Mouse (Mus musculus) hindbrain, embryonic 11.5 days (tissue): ENCODE data around the gene Plekhg3. TPM values are rescaled to one million over a fixed set of nuclear protein-coding genes. Genes with fewer than 3 reads are reported as not detected.

Experiments
- ATAC-seq: fragments of 200-750 bp; cut with Nextera tagmentation; 2 replicates; pipeline ENCODE4 v1.8.0; 2017; ENCODE audit warnings: mild to moderate bottlenecking, moderate TSS enrichment, moderate library complexity; ENCODE audit not compliant: low FRiP score
- DNase-seq: peaks from one replicate; pipeline ENCODE4 v3.0.0-alpha.2; 2015; ENCODE audit warnings: low spot score
- H3K27ac ChIP-seq: fragments of 300-500 bp; sonication (generic); 2 replicates; pipeline ENCODE4 v1.5.1; 2014; ENCODE audit warnings: mild to moderate bottlenecking, low read depth, low read length
- H3K27me3 ChIP-seq: fragments of 300-500 bp; sonication (generic); 2 replicates; pipeline ENCODE4 v1.6.1; 2014; ENCODE audit warnings: mild to moderate bottlenecking, low read length, moderate library complexity, mixed read lengths; ENCODE audit not compliant: control insufficient read depth, insufficient read depth
- H3K36me3 ChIP-seq: fragments of 300-500 bp; sonication (generic); 2 replicates; pipeline ENCODE4 v1.6.1; 2014; ENCODE audit warnings: mild to moderate bottlenecking, low read length, moderate library complexity, mixed read lengths; ENCODE audit not compliant: control insufficient read depth, insufficient read depth
- H3K4me1 ChIP-seq: fragments of 300-500 bp; sonication (generic); replicated peaks from 2 replicates; pipeline ENCODE4 v1.6.1; 2014; ENCODE audit warnings: low read length, mixed read lengths; ENCODE audit not compliant: control insufficient read depth, insufficient read depth
- H3K4me2 ChIP-seq: fragments of 300-500 bp; sonication (generic); replicated peaks from 2 replicates; pipeline ENCODE4 v1.6.1; 2014; ENCODE audit warnings: mild to moderate bottlenecking, low read depth, low read length
- H3K4me3 ChIP-seq: fragments of 300-500 bp; sonication (generic); 2 replicates; pipeline ENCODE4 v1.5.1; 2014; ENCODE audit warnings: low read depth, low read length
- H3K9ac ChIP-seq: fragments of 300-500 bp; sonication (generic); 2 replicates; pipeline ENCODE4 v1.6.1; 2014; ENCODE audit warnings: low read depth, low read length
- H3K9me3 ChIP-seq: fragments of 300-500 bp; sonication (generic); 2 replicates; pipeline ENCODE4 v1.6.1; 2016; ENCODE audit warnings: low read length; ENCODE audit not compliant: control insufficient read depth
- WGBS: fragments of 180-500 bp; shearing (Covaris S2); extraction: QIAGEN DNeasy Blood & Tissue Kit; methylation state at CpG from one replicate; pipeline ENCODE4 v1.1.7; 2014; 5-methylcytosine and 5-hydroxymethylcytosine counted together
- polyA plus RNA-seq: library from polyadenylated mRNA; unstranded; fragments of >200 nt; fragmentation: Nextera tagmentation; extraction: Ambion mirVana; gene quantifications from 2 replicates; pipeline ENCODE4 v1.2.1, GENCODE M21; 2014

The Plekhg3 gene
- polyA plus RNA-seq, 1 experiment from 2014 or later, result 2.1 TPM

DNA sequence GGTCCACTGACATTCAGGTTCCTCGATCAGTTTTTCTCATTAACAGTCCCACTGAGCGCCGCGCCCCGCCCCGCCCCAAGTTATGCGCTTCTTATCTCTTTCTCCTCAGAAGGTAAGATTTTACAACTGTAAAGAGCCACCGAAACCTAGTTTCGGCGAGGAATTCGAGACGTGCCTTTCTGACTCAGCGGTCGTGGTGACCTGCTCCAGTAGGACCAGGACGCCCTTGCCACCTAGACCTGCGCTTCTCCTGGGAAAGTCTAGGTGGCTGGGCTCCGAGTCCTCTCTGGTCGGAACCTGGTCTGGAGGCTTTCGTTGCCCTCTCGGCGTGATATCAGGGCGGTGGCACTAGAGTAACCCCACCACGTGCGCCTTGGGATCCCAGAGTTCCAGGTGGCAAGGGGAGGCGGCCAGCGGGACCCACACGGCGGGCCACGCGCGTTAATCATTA is 2.3 kb downstream of the Plekhg3 start:
- Histone ChIP-seq H3K4me2 (peak overlapping the region; percentile 96), H3K9ac (peak overlapping the region; percentile 59), H3K36me3 (no peaks in the 10 kb centered on the region), H3K4me3 (peak overlapping the region; percentile 55), H3K27ac (no peak overlapping the region), H3K4me1 (peaks cover 4% of the 10 kb centered on the region), H3K27me3 (peaks cover 50% of the 10 kb centered on the region), H3K9me3 (no peaks in the 10 kb centered on the region)
- WGBS, result under 1% methylated on average over 31 of the region's 31 CpGs
- peak; percentile 25; the same call in 1 of the 2 replicates for ATAC-seq
- peak; percentile 62 for DNase-seq

DNA sequence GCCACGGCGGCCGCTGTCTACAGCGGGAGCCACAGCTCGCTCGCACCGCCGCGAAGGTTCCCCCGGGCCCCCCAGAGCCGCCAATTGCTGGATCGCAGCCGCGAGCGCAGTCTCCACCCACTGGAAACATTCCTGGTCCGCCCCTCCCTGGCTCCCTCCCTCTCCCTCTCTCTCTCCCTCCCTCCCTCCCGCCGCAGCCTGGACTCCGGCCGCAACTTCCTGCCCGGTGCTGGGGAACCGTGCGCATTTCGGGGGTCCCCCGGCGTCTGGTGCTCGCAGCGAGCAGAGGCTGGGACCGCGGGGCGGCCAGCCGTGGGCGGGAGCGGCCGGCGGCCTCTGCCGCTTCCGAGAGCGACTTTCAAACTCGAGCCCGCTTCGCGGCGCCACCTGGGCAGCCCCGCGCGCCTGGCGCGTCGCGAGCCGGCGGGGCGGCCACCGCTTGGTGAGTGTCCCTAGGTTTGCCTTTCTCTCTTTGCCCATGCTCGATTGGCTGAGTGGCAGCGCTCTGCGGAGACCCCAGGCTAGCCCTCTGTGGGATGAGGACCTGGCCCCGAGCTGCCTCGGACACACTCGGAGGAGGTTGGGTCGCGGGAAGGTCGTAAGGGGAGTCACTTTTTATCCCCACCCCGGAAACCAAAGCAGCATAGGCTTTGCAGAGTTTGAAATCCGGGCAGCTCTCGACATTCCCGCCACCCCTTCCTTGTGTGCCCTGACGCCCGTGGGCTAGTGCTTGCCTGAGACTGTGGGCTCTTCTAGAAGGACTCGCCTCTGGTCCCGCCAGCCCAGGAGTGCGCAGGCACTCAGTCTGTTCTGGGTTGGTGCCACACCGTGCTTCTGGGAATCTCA is 2.9 kb downstream of the Plekhg3 start:
- Histone ChIP-seq H3K4me2 (peak overlapping the region; percentile 96), H3K27ac (no peak overlapping the region), H3K4me1 (peaks cover 4% of the 10 kb centered on the region), H3K27me3 (peaks cover 50% of the 10 kb centered on the region), H3K4me3 (peak overlapping the region; percentile 55), H3K36me3 (no peaks in the 10 kb centered on the region), H3K9ac (peak overlapping the region; percentile 59), H3K9me3 (no peaks in the 10 kb centered on the region)
- ATAC-seq, result peak; percentile 81
- DNase-seq, result peak; percentile 74
- under 1% methylated on average over 63 of the region's 74 CpGs for WGBS

DNA sequence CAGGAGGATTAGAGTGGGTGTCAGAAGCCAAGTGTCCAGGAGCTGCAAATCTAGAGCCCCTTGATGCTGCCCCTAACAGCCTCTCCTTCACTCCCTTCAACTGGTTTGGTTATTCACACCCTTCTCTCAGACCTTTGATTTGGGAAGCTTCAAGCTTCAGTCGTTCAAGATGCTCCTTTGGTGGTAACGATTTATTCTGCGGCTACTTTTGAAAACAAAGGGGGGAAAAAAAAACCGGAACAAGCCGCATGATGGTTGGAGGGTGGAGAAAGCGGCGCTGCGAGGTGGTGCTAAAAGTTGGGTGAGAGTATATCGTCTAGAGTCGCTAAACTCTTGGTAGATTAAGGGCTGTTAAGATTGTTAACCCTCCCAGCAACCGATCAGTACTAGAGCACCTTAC is 3.5 kb downstream of the Plekhg3 start:
- no peaks in the 10 kb centered on the region for H3K9me3 ChIP-seq
- H3K4me3 ChIP-seq, result peak overlapping the region; percentile 55
- peaks cover 50% of the 10 kb centered on the region for H3K27me3 ChIP-seq
- WGBS, result under 1% methylated on average over 11 of the region's 11 CpGs
- no peaks in the 10 kb centered on the region for H3K36me3 ChIP-seq
- 0 out of 2 replicates have a peak, but pooled peaks have one; percentile 10 for ATAC-seq
- H3K9ac ChIP-seq, result no peak overlapping the region
- H3K27ac ChIP-seq, result no peak overlapping the region
- H3K4me1 ChIP-seq, result peaks cover 4% of the 10 kb centered on the region
- no peak for DNase-seq
- peak overlapping the region; percentile 96 for H3K4me2 ChIP-seq

DNA sequence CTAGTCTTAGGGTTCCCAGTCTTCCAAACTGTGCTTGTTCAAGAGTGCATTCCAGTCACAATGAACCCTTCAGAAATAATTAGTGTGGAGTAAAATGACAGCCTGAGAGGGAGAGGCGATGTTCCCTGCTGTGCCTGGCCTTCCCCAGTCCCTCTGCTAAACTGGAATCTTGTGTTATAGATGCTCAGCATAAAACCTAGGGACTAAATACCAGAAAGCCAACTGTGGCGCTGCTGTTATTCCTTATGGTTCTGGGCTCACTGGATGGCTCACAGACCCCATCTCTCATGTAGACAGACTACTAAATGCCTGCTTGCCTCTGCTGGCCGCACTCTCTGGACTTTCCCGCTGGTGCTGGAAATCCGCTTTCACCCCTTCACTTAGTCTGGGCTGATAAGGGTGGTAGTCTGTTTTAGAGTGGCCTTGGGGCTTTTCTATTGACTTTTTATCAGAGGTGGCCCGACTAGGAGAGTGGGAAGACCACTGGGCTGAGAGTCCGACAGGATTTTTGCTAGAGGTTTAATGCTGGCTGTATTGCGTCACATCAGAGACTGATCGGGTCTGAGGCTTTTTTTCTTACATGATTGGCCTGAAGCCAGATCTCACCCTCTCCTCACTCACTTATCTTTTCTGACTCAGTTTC is 4.1 kb downstream of the Plekhg3 start:
- 35% methylated on average over 9 of the region's 9 CpGs for WGBS
- Histone ChIP-seq H3K36me3 (no peaks in the 10 kb centered on the region), H3K9me3 (no peaks in the 10 kb centered on the region), H3K27me3 (peaks cover 50% of the 10 kb centered on the region), H3K4me3 (no peak overlapping the region), H3K27ac (no peak overlapping the region), H3K9ac (no peak overlapping the region), H3K4me2 (peak overlapping the region; percentile 96), H3K4me1 (peaks cover 4% of the 10 kb centered on the region)
- DNase-seq (peak; percentile 43), ATAC-seq (no peak)

DNA sequence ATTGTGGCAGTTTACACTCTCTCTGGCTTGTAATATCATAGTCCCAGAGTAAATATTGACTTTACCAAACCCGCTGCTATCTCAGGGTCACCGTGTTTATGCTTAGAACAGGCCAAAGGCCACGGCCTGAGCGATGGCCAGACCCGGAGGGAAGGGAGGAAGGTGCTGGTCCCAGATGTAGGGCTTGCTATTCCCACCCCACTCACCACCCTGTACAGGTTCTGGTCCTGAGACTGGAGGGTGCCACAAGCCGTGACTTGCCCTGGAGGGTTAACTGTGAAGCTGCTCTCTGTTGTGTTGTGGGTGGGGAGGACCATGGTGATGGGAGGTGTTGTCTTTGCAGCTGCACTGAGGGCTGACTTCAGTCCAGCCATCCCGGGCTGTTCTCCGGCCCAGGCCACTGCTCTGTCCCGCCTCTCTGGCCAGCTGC is 4.8 kb downstream of the Plekhg3 start:
- Histone ChIP-seq H3K27ac (no peak overlapping the region), H3K36me3 (no peaks in the 10 kb centered on the region), H3K4me1 (peaks cover 4% of the 10 kb centered on the region), H3K27me3 (peaks cover 50% of the 10 kb centered on the region), H3K9me3 (no peaks in the 10 kb centered on the region), H3K9ac (no peak overlapping the region), H3K4me3 (no peak overlapping the region), H3K4me2 (no peak overlapping the region)
- no peak for DNase-seq
- no peak for ATAC-seq
- WGBS, result 42% methylated on average over 9 of the region's 9 CpGs

DNA sequence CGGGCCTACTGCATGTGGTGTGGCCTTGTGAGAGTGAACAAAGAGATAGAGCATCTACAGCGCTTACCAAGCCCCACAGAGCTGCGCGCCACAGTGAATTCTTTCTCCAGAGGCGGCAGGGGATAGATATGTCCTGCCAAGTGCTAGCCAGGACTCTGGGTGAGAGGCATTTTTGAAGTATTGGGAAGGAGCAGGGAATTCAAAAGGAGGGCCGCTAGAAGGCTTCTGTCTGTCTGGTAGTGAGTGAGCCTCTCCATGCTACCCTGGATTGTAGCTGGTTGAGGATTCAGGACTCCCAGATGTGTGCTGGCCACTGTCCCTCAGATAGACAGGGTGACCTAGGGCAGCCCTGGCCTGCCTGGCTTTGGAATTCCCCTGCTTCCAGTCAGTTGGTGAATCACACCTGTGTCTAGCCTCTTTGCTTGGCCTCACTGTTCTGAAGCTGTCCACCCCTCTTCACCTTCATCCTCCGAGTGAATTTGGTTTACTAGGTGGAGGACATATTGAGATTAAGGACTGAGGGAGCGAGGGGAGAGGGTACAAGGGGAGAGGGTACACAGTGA is 6.0 kb downstream of the Plekhg3 start:
- Histone ChIP-seq H3K4me2 (no peak overlapping the region), H3K27me3 (peaks cover 39% of the 10 kb centered on the region), H3K27ac (no peak overlapping the region), H3K4me1 (peaks cover 4% of the 10 kb centered on the region), H3K36me3 (no peaks in the 10 kb centered on the region), H3K4me3 (no peak overlapping the region), H3K9me3 (no peaks in the 10 kb centered on the region), H3K9ac (no peak overlapping the region)
- ATAC-seq (no peak), DNase-seq (no peak)
- WGBS, result 81% methylated on average over 8 of the region's 8 CpGs

DNA sequence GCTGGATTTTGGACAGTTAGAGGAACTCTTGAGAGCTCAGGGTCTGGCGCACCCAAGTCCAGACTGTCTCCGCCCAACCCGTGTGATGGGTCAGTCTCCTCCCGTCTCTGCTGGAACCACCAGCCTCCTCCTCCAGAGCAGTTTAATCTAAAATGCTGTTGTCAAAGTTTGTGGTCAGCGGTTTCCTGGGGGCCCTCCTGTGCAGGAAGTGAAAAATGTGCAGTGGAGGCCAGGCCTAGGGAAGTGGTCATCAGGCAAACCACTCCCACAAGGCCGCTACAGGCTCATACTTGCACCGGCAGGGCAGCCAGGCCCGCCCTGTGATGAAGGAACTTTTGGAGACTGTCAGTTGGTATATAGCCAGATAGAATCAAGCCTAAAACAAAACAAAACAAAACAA is 6.7 kb downstream of the Plekhg3 start:
- Histone ChIP-seq H3K9me3 (no peaks in the 10 kb centered on the region), H3K4me3 (no peak overlapping the region), H3K4me2 (no peak overlapping the region), H3K4me1 (peaks cover 4% of the 10 kb centered on the region), H3K27ac (no peak overlapping the region), H3K27me3 (peaks cover 32% of the 10 kb centered on the region), H3K36me3 (no peaks in the 10 kb centered on the region), H3K9ac (no peak overlapping the region)
- no peak for ATAC-seq
- DNase-seq, result no peak
- WGBS, result 91% methylated on average over 8 of the region's 8 CpGs

DNA sequence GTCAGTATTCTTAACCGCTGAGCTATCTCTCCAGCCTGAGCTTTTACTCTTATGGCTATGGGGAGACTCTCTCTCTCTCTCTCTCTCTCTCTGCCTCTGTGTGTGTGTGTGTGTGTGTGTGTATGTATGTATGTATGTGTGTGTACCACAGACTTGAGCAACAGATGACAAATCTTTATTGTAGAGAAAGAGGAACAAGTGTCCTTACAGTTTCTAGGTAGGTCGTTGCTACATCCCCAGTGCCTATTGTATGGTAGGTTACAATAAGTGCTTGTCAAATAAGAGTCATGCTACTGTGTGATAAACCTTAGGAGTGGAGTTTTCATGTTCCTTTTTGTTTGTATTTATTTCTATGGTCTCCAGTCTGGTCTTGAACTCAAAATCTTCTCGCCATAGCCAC is 9.5 kb downstream of the Plekhg3 start:
- Histone ChIP-seq H3K9ac (no peak overlapping the region), H3K4me2 (no peak overlapping the region), H3K4me1 (no peaks in the 10 kb centered on the region), H3K27me3 (peaks cover 10% of the 10 kb centered on the region), H3K9me3 (no peaks in the 10 kb centered on the region), H3K4me3 (no peak overlapping the region), H3K36me3 (no peaks in the 10 kb centered on the region), H3K27ac (no peak overlapping the region)
- DNase-seq, result no peak
- 88% methylated on average over 3 of the region's 3 CpGs for WGBS
- ATAC-seq, result no peak
